10 mouse cellular contexts compared by ENCODE assay signal in genomic region chr10:103141532-103141931, GRCm38 (mm10).
A peak's percentile ranks its signal among the peaks of the same experiment; 100 is the strongest.
DNase-seq lines count a peak whose midpoint lies in the region; ATAC-seq and TF ChIP-seq lines count a peak whose summit lies in the region.
"Had no signal": no experiment of that assay in that cellular context is flagged by ENCODE, and none has a peak within 500 bp of the region (broad histone marks: within the 10 kb centered on the region; RNA-seq: fewer than 3 reads in every experiment).

No protein-coding gene starts in this region.

- peak; percentile 46; the same call in 1 of the 2 replicates for TF ChIP-seq CTCF in intestine, postnatal 0 days (IDR thresholded peaks at IDR 0.05; ENCODE audit: low read depth)
- no peak for TF ChIP-seq CTCF in liver, postnatal 0 days (IDR thresholded peaks at IDR 0.05; ENCODE audit: low read depth)

- no peak for TF ChIP-seq EP300 in liver, postnatal 0 days (IDR thresholded peaks at IDR 0.05; ENCODE audit: low read depth)

- H3K4me2 ChIP-seq in intestine, postnatal 0 days (replicated peaks; ENCODE audit: low read depth): no peak overlapping the region
- no peak overlapping the region for H3K4me2 ChIP-seq in intestine, embryonic 16.5 days (ENCODE audit: low read depth, low read length)
- no peak overlapping the region for H3K4me2 ChIP-seq in liver, postnatal 0 days (ENCODE audit: low read depth, low read length)
- H3K4me2 ChIP-seq: liver, embryonic 13.5 days had no signal

- H3K9me3 ChIP-seq in intestine, postnatal 0 days (ENCODE audit: control insufficient read depth): no peaks in the 10 kb centered on the region
- H3K9me3 ChIP-seq in intestine, embryonic 16.5 days (ENCODE audit: control insufficient read depth, low read length): no peaks in the 10 kb centered on the region
- H3K9me3 ChIP-seq in liver, postnatal 0 days (ENCODE audit: low read length): no peaks in the 10 kb centered on the region
- H3K9me3 ChIP-seq: liver, embryonic 13.5 days had no signal

- H3K4me3 ChIP-seq in intestine, postnatal 0 days (ENCODE audit: low read depth, low read length): no peak overlapping the region
- no peak overlapping the region for H3K4me3 ChIP-seq in intestine, embryonic 16.5 days (ENCODE audit: low read length)
- no peak overlapping the region for H3K4me3 ChIP-seq in liver, postnatal 0 days (ENCODE audit: low read depth, low read length)
- H3K4me3 ChIP-seq: liver, embryonic 13.5 days had no signal

- H3K4me1 ChIP-seq in intestine, postnatal 0 days (replicated peaks; ENCODE audit: control insufficient read depth, insufficient read depth, low read length): 0 out of 2 replicates have a peak, but pooled peaks cover 5% of the 10 kb centered on the region
- no peaks in the 10 kb centered on the region; the same call in 1 of the 2 replicates for H3K4me1 ChIP-seq in intestine, embryonic 16.5 days (ENCODE audit: control insufficient read depth, insufficient read depth, low read length)
- no peaks in the 10 kb centered on the region for H3K4me1 ChIP-seq in liver, postnatal 0 days (ENCODE audit: insufficient read depth)
- H3K4me1 ChIP-seq: liver, embryonic 13.5 days had no signal

- H3K27ac ChIP-seq in intestine, postnatal 0 days (ENCODE audit: low read depth, low read length): no peak overlapping the region
- no peak overlapping the region for H3K27ac ChIP-seq in intestine, embryonic 16.5 days (ENCODE audit: low read length)
- no peak overlapping the region for H3K27ac ChIP-seq in liver, postnatal 0 days (ENCODE audit: low read depth)
- H3K27ac ChIP-seq: liver, embryonic 13.5 days had no signal

- no peak overlapping the region for H3K9ac ChIP-seq in intestine, postnatal 0 days (ENCODE audit: low read depth, low read length)
- no peak overlapping the region for H3K9ac ChIP-seq in intestine, embryonic 16.5 days (ENCODE audit: low read depth, low read length)
- no peak overlapping the region for H3K9ac ChIP-seq in liver, postnatal 0 days (replicated peaks)
- H3K9ac ChIP-seq: liver, embryonic 13.5 days had no signal

- intact Hi-C loops in left cerebral cortex, postnatal 4 days (cut with DNase I): loop anchor here (5.0 kb wide), 1 partner anchor 274 kb away; no protein-coding TSS in a partner anchor

- H3K36me3 ChIP-seq in intestine, postnatal 0 days (ENCODE audit: control insufficient read depth, insufficient read depth): no peaks in the 10 kb centered on the region
- H3K36me3 ChIP-seq in intestine, embryonic 16.5 days (ENCODE audit: control insufficient read depth, insufficient read depth, low read length): no peaks in the 10 kb centered on the region
- H3K36me3 ChIP-seq in liver, postnatal 0 days (replicated peaks; ENCODE audit: insufficient read depth, low read length): no peaks in the 10 kb centered on the region
- H3K36me3 ChIP-seq: liver, embryonic 13.5 days had no signal

- no peak for ATAC-seq in intestine, postnatal 0 days
- no peak for ATAC-seq in intestine, embryonic 16.5 days
- ATAC-seq in liver, postnatal 0 days: no peak

- H3K27me3 ChIP-seq in intestine, postnatal 0 days (replicated peaks; ENCODE audit: control insufficient read depth, insufficient read depth, low read length): no peaks in the 10 kb centered on the region
- no peaks in the 10 kb centered on the region for H3K27me3 ChIP-seq in intestine, embryonic 16.5 days (replicated peaks; ENCODE audit: control insufficient read depth, insufficient read depth, low read length)
- H3K27me3 ChIP-seq in liver, postnatal 0 days (ENCODE audit: insufficient read depth, low read length): no peaks in the 10 kb centered on the region
- H3K27me3 ChIP-seq: liver, embryonic 13.5 days had no signal

- peak; percentile 40 for DNase-seq in ES-CJ7 (ENCODE audit: low read depth, low spot score)
- peak; percentile 29 for DNase-seq in embryo, embryonic 11.5 days (ENCODE audit: low read depth, low spot score)
- peak; percentile 8 for DNase-seq in left cerebral cortex, postnatal 4 days
- DNase-seq in ovary, adult 18-20 months (ENCODE audit: low spot score): no peak
- no peak for DNase-seq in gastrocnemius, postnatal 25 days
- no peak for DNase-seq in liver, postnatal 0 days
- DNase-seq: cerebellum, adult 9-11 months; liver, embryonic 13.5 days had no signal

- WGBS in intestine, postnatal 0 days: 38% methylated on average over 6 of the region's 6 CpGs
- WGBS in intestine, embryonic 16.5 days: 39% methylated on average over 6 of the region's 6 CpGs
- WGBS in liver, postnatal 0 days (ENCODE audit: insufficient replicate concordance): 38% methylated on average over 6 of the region's 6 CpGs

Comparison
In these comparisons a context has a peak if more than half of its experiments do, and no peak if none do; other contexts are left out.
1. DNase-seq: peak in ES-CJ7 (single experiment), embryo, embryonic 11.5 days (single experiment) and left cerebral cortex, postnatal 4 days (single experiment); none in ovary, adult 18-20 months (single experiment), gastrocnemius, postnatal 25 days (single experiment) and liver, postnatal 0 days (single experiment).